Mouse (Mus musculus) heart, adult 18-20 months (tissue): ENCODE data around the gene Duox1. TPM values are rescaled to one million over a fixed set of nuclear protein-coding genes. Genes with fewer than 3 reads are reported as not detected.
A peak's percentile ranks its signal among the peaks of the same experiment; 100 is the strongest.
"Not testable (repeated sequence)": the region's sequence is repeated elsewhere in the genome, so short reads cannot be mapped to it uniquely, and the experiment has no call there.

ENCODE experiments used
- DNase-seq, 2 experiments: peaks; one replicate each; pipeline ENCODE4 v3.0.0; 2021 to 2022; ENCODE audit warnings: mixed read lengths in 1 of 2
- total RNA-seq, 2 experiments: library from RNA; stranded (reverse); gene quantifications; 2 replicates each; pipeline ENCODE4 v1.2.3; 2021

Gene Duox1
- total RNA-seq, 2 experiments from 2014 or later, result 0.17 to 0.28 TPM

GRCm38 (mm10) chr2:122374666-122375331, 59.3 kb downstream of the Duox1 start:
- DNase-seq, result peak in 1 of 2 experiments; percentile 34

DNA sequence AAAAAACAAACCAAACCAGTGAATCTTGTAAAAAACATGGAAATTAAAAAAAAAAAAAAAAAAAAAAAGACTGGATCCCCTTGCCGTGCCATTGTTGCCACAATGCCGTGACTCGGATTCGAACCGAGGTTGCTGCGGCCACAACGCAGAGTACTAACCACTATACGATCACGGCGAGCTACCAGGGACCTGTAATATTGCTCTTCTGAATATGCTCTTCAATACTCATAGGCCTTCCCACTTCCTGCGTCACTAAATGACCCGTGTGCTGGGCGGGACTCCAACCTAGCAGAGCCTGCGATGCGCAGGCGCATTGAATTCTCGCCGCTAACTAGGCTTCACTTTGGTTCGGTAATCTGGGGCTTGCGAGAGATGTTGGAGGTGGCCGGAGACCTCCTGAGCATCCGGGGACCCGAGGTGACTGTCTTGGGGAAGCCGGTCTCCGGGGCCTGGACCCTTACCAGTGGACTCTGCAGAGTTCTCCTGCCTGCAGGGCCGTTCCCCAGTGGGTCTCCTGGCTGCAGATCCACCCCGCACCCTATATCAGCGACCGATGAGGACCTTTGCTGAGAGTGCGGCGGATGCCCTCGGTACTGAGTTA, 60.0 kb downstream of the Duox1 start:
- peak; percentile 97 to 99 for DNase-seq

DNA sequence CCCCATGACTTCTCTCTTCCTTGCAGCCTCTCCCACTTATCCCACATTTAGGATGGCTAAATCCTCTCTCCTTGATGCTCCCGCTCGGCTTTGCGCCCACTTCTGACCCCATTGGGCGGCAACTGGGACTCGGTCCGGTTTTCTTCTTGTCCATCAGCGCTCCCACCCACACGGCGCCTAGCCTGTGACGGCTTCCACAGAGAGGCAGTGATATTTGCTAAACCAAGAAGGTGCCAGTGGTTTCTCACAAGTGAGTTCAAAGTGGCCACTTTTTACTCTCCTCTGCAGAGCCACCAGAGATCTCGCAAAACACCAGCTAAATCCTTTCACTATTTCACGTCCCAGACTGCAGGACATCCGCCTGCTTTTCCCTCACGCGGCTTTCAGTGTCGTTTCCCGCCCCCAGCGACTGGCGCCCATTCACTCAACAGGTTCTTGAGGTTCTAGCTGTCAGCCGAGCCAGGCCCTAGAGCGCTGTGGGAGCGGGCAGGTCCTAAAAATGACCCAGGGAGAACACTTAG, 60.6 kb downstream of the Duox1 start:
- peak; percentile 64 to 77 for DNase-seq

DNA sequence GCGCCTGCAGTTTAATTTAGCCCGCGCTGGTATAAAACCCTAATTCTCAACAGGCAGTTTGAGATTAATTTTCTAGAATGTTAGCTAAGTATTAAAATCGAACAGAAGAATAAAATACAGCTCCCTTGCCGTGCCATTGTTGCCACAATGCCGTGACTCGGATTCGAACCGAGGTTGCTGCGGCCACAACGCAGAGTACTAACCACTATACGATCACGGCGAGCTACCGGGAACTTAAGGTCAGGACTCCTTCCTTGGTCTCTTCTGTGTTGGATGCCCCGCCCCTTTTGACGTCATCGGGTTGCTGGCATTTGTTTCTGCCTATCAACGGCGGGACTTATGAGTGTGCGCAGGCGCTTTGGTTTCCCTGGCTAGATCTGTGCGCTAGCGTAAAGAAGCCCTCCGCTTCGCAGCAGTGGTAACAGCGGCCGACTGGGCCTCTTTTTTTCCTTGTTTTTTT, 61.8 kb downstream of the Duox1 start:
- peak; percentile 96 to 99 for DNase-seq

DNA sequence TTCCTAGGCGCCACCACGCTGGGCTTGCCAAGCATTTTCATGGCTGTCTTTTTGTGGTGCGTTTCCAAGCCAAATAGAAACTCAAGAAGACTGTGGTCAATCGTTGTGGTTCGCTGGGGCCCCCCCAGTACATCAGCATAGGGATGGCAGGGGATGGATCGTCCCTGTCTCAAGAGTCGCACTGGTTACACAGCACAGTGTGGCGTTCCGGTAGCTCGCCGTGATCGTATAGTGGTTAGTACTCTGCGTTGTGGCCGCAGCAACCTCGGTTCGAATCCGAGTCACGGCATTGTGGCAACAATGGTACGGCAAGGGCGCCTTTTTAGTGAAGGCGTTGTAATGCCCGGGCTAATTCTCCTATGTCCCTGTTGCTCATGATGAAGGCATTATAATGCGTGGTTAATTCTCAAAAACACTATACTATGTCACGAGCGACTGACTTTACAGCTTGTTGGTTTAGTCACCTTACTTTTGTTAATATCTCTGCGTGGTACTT, 62.3 kb downstream of the Duox1 start:
- DNase-seq, result peak; percentile 84 to 88

- peak; percentile 54 to 69 for DNase-seq
Observed at GRCm38 (mm10) chr2:122378421-122379291, 63.2 kb downstream of the Duox1 start.

DNA sequence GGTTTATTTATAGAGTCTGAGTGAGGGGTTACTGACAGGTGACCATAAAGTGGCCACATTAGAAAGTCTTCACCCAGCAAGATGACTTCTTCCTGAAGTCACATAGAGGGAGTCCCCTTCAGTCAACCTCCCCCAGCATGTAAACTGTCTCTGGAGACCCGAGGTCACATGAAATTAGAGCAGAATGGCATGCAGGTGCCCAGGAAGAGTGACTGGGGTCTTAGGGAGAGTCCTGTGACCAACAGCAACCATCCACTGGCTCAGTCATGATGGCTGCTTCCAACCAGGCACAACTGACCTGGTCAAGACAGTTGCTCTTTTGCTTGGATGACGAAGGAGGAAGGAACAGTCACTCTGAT, 63.8 kb downstream of the Duox1 start:
- DNase-seq, result no peak

- DNase-seq, result peak; percentile 76 to 85
Observed at GRCm38 (mm10) chr2:122380768-122381311, 65.4 kb downstream of the Duox1 start.

GRCm38 (mm10) chr2:122381329-122382103, 66.0 kb downstream of the Duox1 start:
- DNase-seq, result peak; percentile 47 to 85

- no peak for DNase-seq
Observed at GRCm38 (mm10) chr2:122382121-122382520, 66.6 kb downstream of the Duox1 start.

- DNase-seq, result no peak
Observed at GRCm38 (mm10) chr2:122385095-122385494, 69.6 kb downstream of the Duox1 start.

DNA sequence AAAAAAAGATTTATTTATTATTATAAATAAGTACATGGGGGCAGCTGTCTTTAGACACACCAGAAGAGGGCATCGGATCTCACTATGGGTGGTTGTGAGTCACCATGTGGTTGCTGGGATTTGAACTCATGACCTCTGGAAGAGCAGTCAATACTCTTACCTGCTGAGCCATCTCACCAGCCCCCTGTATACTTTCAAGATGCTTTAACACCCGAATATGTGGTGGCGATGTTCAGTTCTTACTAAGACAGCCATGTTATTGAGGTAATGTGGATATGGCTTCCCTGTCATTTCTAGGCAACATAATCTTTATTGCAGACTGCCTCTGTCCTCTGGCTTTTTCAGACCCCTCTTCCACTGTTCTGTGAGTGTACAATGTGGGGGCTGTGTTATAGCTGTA, 71.7 kb downstream of the Duox1 start:
- not testable (repeated sequence) for DNase-seq

GRCm38 (mm10) chr2:122396150-122396549, 80.7 kb downstream of the Duox1 start:
- DNase-seq, result no peak

Other genes starting within 250 kb of the Duox1 start
- 10 to 100 TPM; 10.7 to 13.1 TPM for gene Spg11, start 197.3 kb upstream of the Duox1 start, total RNA-seq
- gene B2m, start 168.0 kb upstream of the Duox1 start, total RNA-seq, result 100 to 1,000 TPM; 297 to 515 TPM
- not detected for gene Trim69, start 155.0 kb upstream of the Duox1 start, total RNA-seq
- not detected for gene Patl2, start 129.5 kb upstream of the Duox1 start, total RNA-seq
- gene Terb2, start 129.4 kb upstream of the Duox1 start, total RNA-seq, result not detected
- 100 to 1,000 TPM; 206 to 214 TPM for gene Sord, start 80.9 kb upstream of the Duox1 start, total RNA-seq
- gene Duox2, start 17.2 kb upstream of the Duox1 start, total RNA-seq, result under 1 TPM; 0.27 to 0.44 TPM
- under 1 TPM in 1 of 2 experiments, not detected in 1; 0.18 TPM for gene Duoxa2, start 16.8 kb upstream of the Duox1 start, total RNA-seq
- gene Duoxa1, start 1.9 kb upstream of the Duox1 start, total RNA-seq, result under 1 TPM in 1 of 2 experiments, not detected in 1; 0.25 TPM
- gene Shf, start 53.5 kb downstream of the Duox1 start, total RNA-seq, result 1 to 10 TPM; 5.1 to 5.3 TPM
- 10 to 100 TPM; 19.7 to 26.3 TPM for gene Slc28a2, start 110.8 kb downstream of the Duox1 start, total RNA-seq
- under 1 TPM; 0.72 TPM for gene Gm14085, start 169.3 kb downstream of the Duox1 start, total RNA-seq